Mouse (Mus musculus): ENCODE data around the gene Btbd35f12. TPM values are rescaled to one million over a fixed set of nuclear protein-coding genes. Genes with fewer than 3 reads are reported as not detected.

The Btbd35f12 gene
- polyA plus RNA-seq (2014; fragmentation: Illumina TruSeq; extraction: RNeasy Lipid Tissue Mini Kit (QIAGEN cat#74804); ENCODE audit: low read depth, low replicate concordance), result not detected

DNA sequence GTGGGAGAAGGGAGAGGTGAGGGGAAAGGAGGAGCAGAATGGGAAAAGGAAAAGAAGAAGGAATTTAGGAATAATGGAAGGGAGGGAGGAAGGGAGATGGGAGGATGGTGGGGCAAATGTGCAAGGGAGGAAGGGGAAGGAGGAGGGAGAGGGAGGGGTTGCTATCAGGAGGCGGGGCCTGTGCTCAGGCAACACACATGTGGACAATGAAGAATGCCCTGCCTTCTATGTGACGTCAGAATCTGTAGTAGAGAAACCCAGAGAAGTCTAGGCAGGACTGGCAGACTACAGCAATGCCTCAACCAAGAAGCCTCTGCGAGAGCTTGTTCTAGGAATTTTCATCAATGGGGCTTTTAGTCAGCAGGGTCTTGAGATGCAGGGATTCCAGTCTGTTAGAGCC is at the start of gene Btbd35f12:
Gene Btbd35f12 (plus strand): TSS at position 301 of the 400 bp plus-strand sequence.

Other genes with a start within 250 kb of the Btbd35f12 start
- gene Spin2-ps6, start 78.5 kb upstream of the Btbd35f12 start, polyA plus RNA-seq (2014; fragmentation: Illumina TruSeq; extraction: RNeasy Lipid Tissue Mini Kit (QIAGEN cat#74804); ENCODE audit: low read depth, low replicate concordance), result not detected

All from heart, adult 10 weeks (tissue).